14 mouse cellular contexts compared by ENCODE assay signal in the genomic region with DNA sequence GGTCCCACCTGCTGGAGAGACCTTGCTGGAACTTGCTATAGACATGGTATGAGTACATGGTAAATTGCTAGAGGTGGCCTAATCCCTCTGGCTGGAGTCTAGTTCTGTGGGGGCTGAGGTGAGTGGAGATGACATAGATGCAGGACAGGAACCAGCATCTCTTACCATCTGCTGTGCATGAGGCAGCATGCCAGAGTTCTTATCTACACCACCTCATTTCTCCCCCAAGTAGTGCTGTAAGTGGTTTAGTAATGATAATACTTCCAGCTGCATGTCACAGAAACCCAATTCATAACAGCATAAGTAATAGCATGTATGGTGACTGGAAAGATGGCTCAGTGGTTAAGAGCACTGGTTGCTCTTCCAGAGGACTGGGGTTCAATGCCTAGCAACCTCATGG. TPM values are rescaled to one million over a fixed set of nuclear protein-coding genes. Genes with fewer than 3 reads are reported as not detected.
DNase-seq lines count a peak whose midpoint lies in the region; ATAC-seq and TF ChIP-seq lines count a peak whose summit lies in the region.
"Had no signal": no experiment of that assay in that cellular context is flagged by ENCODE, and none has a peak within 500 bp of the region (broad histone marks: within the 10 kb centered on the region; RNA-seq: fewer than 3 reads in every experiment).

No protein-coding gene starts in this region.

- no peak overlapping the region for H3K4me2 ChIP-seq in heart, embryonic 11.5 days
- no peak overlapping the region for H3K4me2 ChIP-seq in neural tube, embryonic 15.5 days
- H3K4me2 ChIP-seq: limb, embryonic 15.5 days had no signal

- no peak overlapping the region for H3K9ac ChIP-seq in heart, embryonic 11.5 days (ENCODE audit: low read depth, low read length)
- no peak overlapping the region for H3K9ac ChIP-seq in neural tube, embryonic 15.5 days (replicated peaks)
- H3K9ac ChIP-seq: limb, embryonic 15.5 days had no signal

- DNase-seq in heart, postnatal 14 days: no peak
- DNase-seq in G1E (ENCODE audit: low spot score): peak; percentile 65
- DNase-seq in testis, postnatal 10 days (ENCODE audit: low spot score): no peak
- no peak for DNase-seq in adrenal gland, adult (ENCODE audit: inconsistent age in 2 of 2, low spot score in 1 of 2)
- DNase-seq: adrenal gland, postnatal 10 days; cerebellum, adult 11 months; right cerebral cortex, adult 18-20 months; thymus, postnatal 14 days had no signal

- H3K4me1 ChIP-seq in heart, embryonic 11.5 days (ENCODE audit: control insufficient read depth, insufficient read depth, low read length): peaks cover 24% of the 10 kb centered on the region
- peaks cover 58% of the 10 kb centered on the region for H3K4me1 ChIP-seq in G1E (ENCODE audit: insufficient read depth, low read depth, low read length)
- H3K4me1 ChIP-seq in neural tube, embryonic 15.5 days: no peaks in the 10 kb centered on the region
- H3K4me1 ChIP-seq: limb, embryonic 15.5 days had no signal

- H3K4me3 ChIP-seq in heart, embryonic 11.5 days (ENCODE audit: low read depth, low read length): no peak overlapping the region
- H3K4me3 ChIP-seq in G1E (ENCODE audit: low read depth, low read length): peak overlapping the region; percentile 18; the same call in 1 of the 2 replicates
- no peak overlapping the region for H3K4me3 ChIP-seq in neural tube, embryonic 15.5 days (replicated peaks)
- H3K4me3 ChIP-seq: forebrain, embryonic 10.5 days; limb, embryonic 15.5 days had no signal

- intact Hi-C loops in heart, postnatal 14 days (cut with DNase I): no loop called here

- no peaks in the 10 kb centered on the region for H3K9me3 ChIP-seq in heart, embryonic 11.5 days (replicated peaks; ENCODE audit: control insufficient read depth, low read length)
- no peaks in the 10 kb centered on the region; the same call in 1 of the 2 replicates for H3K9me3 ChIP-seq in G1E (replicated peaks)
- no peaks in the 10 kb centered on the region for H3K9me3 ChIP-seq in neural tube, embryonic 15.5 days (replicated peaks)
- H3K9me3 ChIP-seq: forebrain, embryonic 10.5 days; limb, embryonic 15.5 days had no signal

- TF ChIP-seq CTCF in G1E (IDR thresholded peaks at IDR 0.05; ENCODE audit: low read depth, low read length): no peak

- H3K27me3 ChIP-seq in heart, embryonic 11.5 days (ENCODE audit: control insufficient read depth, insufficient read depth, low read length): peaks cover 5% of the 10 kb centered on the region; the same call in 1 of the 2 replicates
- H3K27me3 ChIP-seq in G1E (ENCODE audit: insufficient read depth, low read length): peaks cover 21% of the 10 kb centered on the region
- no peaks in the 10 kb centered on the region for H3K27me3 ChIP-seq in neural tube, embryonic 15.5 days (replicated peaks)

- no peak for ATAC-seq in heart, embryonic 11.5 days (replicated peaks; ENCODE audit: insufficient number of reproducible peaks, low FRiP score, low TSS enrichment)
- peak; percentile 83 for ATAC-seq in G1E (ENCODE audit: extremely low read depth, insufficient number of reproducible peaks, low FRiP score, poor library complexity, severe bottlenecking)
- peak; percentile 83 for ATAC-seq in erythroid progenitor cell, adult 5-6 weeks (replicated peaks; ENCODE audit: low FRiP score, poor library complexity, severe bottlenecking)
- ATAC-seq in megakaryocyte, adult 5-6 weeks (ENCODE audit: poor library complexity, severe bottlenecking): 0 out of 2 replicates have a peak, but pooled peaks have one; percentile 36
- no peak for ATAC-seq in neural tube, embryonic 15.5 days (ENCODE audit: low FRiP score)

- H3K27ac ChIP-seq in heart, embryonic 11.5 days (ENCODE audit: low read depth, low read length): peak overlapping the region; percentile 62
- no peak overlapping the region for H3K27ac ChIP-seq in neural tube, embryonic 15.5 days (replicated peaks)
- H3K27ac ChIP-seq: limb, embryonic 15.5 days had no signal

- no peaks in the 10 kb centered on the region for H3K36me3 ChIP-seq in heart, embryonic 11.5 days (ENCODE audit: control insufficient read depth, insufficient read depth, low read length)
- H3K36me3 ChIP-seq in G1E (replicated peaks): no peaks in the 10 kb centered on the region
- H3K36me3 ChIP-seq in neural tube, embryonic 15.5 days: no peaks in the 10 kb centered on the region
- H3K36me3 ChIP-seq: forebrain, embryonic 10.5 days; limb, embryonic 15.5 days had no signal

RNA-seq across cellular contexts. Expression of a gene that starts 9.8 kb away (rescaled TPM):
- 0.25 TPM in 1 of 2 replicates, not detected in the other for polyA plus RNA-seq in heart, embryonic 11.5 days (2014; fragmentation: Nextera tagmentation; extraction: Ambion mirVana)
- total RNA-seq in heart, postnatal 14 days (2021): 1 to 10 TPM; 3.1 to 3.2 TPM
- total RNA-seq in G1E (2014; fragmentation: Nextera tagmentation): 2.3 TPM in 1 of 2 replicates, not detected in the other
- total RNA-seq in G1E (2017): 0.11 and 0.58 TPM in 2 replicates
- polyA plus RNA-seq in G1E (2012): not detected in 2 replicates
- not detected in 2 replicates for total RNA-seq in erythroid progenitor cell, adult 5-6 weeks (2015; ENCODE audit: low replicate concordance)
- total RNA-seq in erythroid progenitor cell, adult 5-6 weeks (2017; ENCODE audit: low replicate concordance): 0.08 TPM in 1 of 2 replicates, not detected in the other
- total RNA-seq in megakaryocyte, adult 5-6 weeks (2015): 0.39 TPM in 1 of 2 replicates, not detected in the other
- total RNA-seq in megakaryocyte, adult 5-6 weeks (2017): not detected in 2 replicates
- 4.9 and 6.2 TPM in 2 replicates for polyA plus RNA-seq in neural tube, embryonic 15.5 days (2015; fragmentation: Nextera tagmentation; extraction: Ambion mirVana)

RNA-seq across cellular contexts. Expression of a gene that starts 37.4 kb away (rescaled TPM):
- polyA plus RNA-seq in heart, embryonic 11.5 days (2014; fragmentation: Nextera tagmentation; extraction: Ambion mirVana): 6.1 and 7.1 TPM in 2 replicates
- total RNA-seq in heart, postnatal 14 days (2021): 1 to 10 TPM in 1 of 2 experiments, under 1 TPM in 1; 0.33 to 1.0 TPM
- 4.7 and 6.4 TPM in 2 replicates for total RNA-seq in G1E (2014; fragmentation: Nextera tagmentation)
- total RNA-seq in G1E (2017): 1.6 and 2.2 TPM in 2 replicates
- polyA plus RNA-seq in G1E (2012): 6.3 and 9.1 TPM in 2 replicates
- 32.4 and 58.3 TPM in 2 replicates for total RNA-seq in erythroid progenitor cell, adult 5-6 weeks (2015; ENCODE audit: low replicate concordance)
- 11.4 and 18.4 TPM in 2 replicates for total RNA-seq in erythroid progenitor cell, adult 5-6 weeks (2017; ENCODE audit: low replicate concordance)
- total RNA-seq in megakaryocyte, adult 5-6 weeks (2015): 0.16 and 1.2 TPM in 2 replicates
- total RNA-seq in megakaryocyte, adult 5-6 weeks (2017): 0.59 TPM in 1 of 2 replicates, not detected in the other
- 0.56 and 0.65 TPM in 2 replicates for polyA plus RNA-seq in neural tube, embryonic 15.5 days (2015; fragmentation: Nextera tagmentation; extraction: Ambion mirVana)

Comparison
In these comparisons a context has a peak if more than half of its experiments do, and no peak if none do; other contexts are left out.
1. ATAC-seq: peak in G1E (single experiment), erythroid progenitor cell, adult 5-6 weeks (single experiment) and megakaryocyte, adult 5-6 weeks (single experiment); none in heart, embryonic 11.5 days (single experiment) and neural tube, embryonic 15.5 days (single experiment).